8 mouse cellular contexts compared by ENCODE assay signal in genomic region chr6:144902267-144902995, GRCm38 (mm10).
DNase-seq lines count a peak whose midpoint lies in the region; ATAC-seq and TF ChIP-seq lines count a peak whose summit lies in the region.

No protein-coding gene starts in this region.

- no peaks in the 10 kb centered on the region for H3K36me3 ChIP-seq in forebrain, postnatal 0 days (ENCODE audit: insufficient read depth)

- no peaks in the 10 kb centered on the region for H3K4me1 ChIP-seq in forebrain, postnatal 0 days (ENCODE audit: insufficient read depth)

- no peak overlapping the region for H3K4me2 ChIP-seq in forebrain, postnatal 0 days (ENCODE audit: low read depth)

- WGBS in forebrain, postnatal 0 days = 72% methylated on average over 20 of the region's 20 CpGs

- H3K27ac ChIP-seq in forebrain, postnatal 0 days (ENCODE audit: low read depth, low read length) = no peak overlapping the region

- no peaks in the 10 kb centered on the region for H3K9me3 ChIP-seq in forebrain, postnatal 0 days (ENCODE audit: low read length)

- peak; percentile 91 for ATAC-seq in inflammation-experienced regulatory T-cells, adult 6 months
- ATAC-seq in monocyte, adult 5-6 weeks (replicated peaks; ENCODE audit: insufficient number of reproducible peaks, low FRiP score, low TSS enrichment, poor library complexity, severe bottlenecking) = peak; percentile 91
- ATAC-seq in forebrain, postnatal 0 days = no peak

- H3K4me3 ChIP-seq in forebrain, postnatal 0 days (ENCODE audit: low read depth, low read length) = no peak overlapping the region

- intact Hi-C loops in left cerebral cortex, postnatal 4 days (cut with DNase I) = no loop called here

- peak; percentile 12 for DNase-seq in testis, postnatal 14 days (ENCODE audit: low spot score)
- DNase-seq in testis, postnatal 10 days (ENCODE audit: low spot score) = no peak
- peak; percentile 26 for DNase-seq in fibroblast of lung, adult 2 months (ENCODE audit: low read depth)
- no peak for DNase-seq in left cerebral cortex, postnatal 4 days
- no peak for DNase-seq in layer of hippocampus, adult 11-12 months (ENCODE audit: low spot score)
- DNase-seq in forebrain, postnatal 0 days = no peak

- H3K9ac ChIP-seq in forebrain, postnatal 0 days = no peak overlapping the region

- H3K27me3 ChIP-seq in forebrain, postnatal 0 days (ENCODE audit: insufficient read depth, low read length) = no peaks in the 10 kb centered on the region

- no peak for TF ChIP-seq CTCF in forebrain, postnatal 0 days (IDR thresholded peaks at IDR 0.05; ENCODE audit: low read depth)

Comparison
In these comparisons a context has a peak if more than half of its experiments do, and no peak if none do; other contexts are left out.
1. DNase-seq: peak in testis, postnatal 14 days (single experiment) and fibroblast of lung, adult 2 months (single experiment); none in testis, postnatal 10 days (single experiment), left cerebral cortex, postnatal 4 days (single experiment), layer of hippocampus, adult 11-12 months (single experiment) and forebrain, postnatal 0 days (single experiment).